14 mouse cellular contexts compared by ENCODE assay signal in the genomic region with DNA sequence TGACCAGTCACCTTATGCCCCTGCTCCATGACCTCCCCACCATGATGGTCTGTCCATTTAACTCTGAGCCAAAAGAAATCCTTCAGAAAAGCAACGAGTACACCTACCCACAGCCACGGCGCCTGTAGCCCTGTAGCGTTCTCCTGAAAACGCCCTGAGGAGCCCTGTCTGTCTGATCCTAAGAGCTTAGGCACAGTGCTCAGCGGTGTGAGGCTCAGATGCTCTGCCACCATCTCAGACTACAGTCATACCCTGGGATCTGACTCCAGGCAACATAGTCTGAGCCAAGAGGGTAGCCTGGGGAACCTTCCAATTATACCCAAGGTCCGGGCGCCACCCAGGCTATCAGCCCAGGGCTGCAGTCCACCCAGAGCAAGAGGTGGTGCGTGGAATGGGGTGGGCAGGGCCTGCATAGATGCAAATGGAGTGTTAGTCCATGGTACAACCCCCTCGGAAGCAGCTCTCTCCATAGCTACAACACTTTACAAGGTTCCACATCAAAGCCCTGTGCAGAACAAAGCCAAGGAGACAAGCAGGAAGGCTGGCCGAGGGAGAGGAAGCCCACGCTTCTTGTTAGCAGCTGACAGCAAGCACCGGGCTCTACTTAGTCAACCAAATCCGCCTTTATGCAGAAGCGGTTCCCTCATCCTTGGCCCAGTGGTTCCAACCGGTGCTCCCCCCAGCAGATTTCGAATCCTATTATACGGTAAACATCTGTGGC.
DNase-seq lines count a peak whose midpoint lies in the region; ATAC-seq and TF ChIP-seq lines count a peak whose summit lies in the region.
"Had no signal": no experiment of that assay in that cellular context is flagged by ENCODE, and none has a peak within 500 bp of the region (broad histone marks: within the 10 kb centered on the region; RNA-seq: fewer than 3 reads in every experiment).

No protein-coding gene starts in this region.

- no peak for TF ChIP-seq CTCF in hindbrain, postnatal 0 days (IDR thresholded peaks at IDR 0.05; ENCODE audit: low read depth)

- H3K9me3 ChIP-seq in neural tube, embryonic 13.5 days = no peaks in the 10 kb centered on the region
- H3K9me3 ChIP-seq in hindbrain, postnatal 0 days (ENCODE audit: low read length) = no peaks in the 10 kb centered on the region
- H3K9me3 ChIP-seq: heart, embryonic 13.5 days; limb, embryonic 13.5 days; neural tube, embryonic 12.5 days had no signal

- H3K4me2 ChIP-seq in neural tube, embryonic 13.5 days = no peak overlapping the region
- H3K4me2 ChIP-seq in hindbrain, postnatal 0 days (ENCODE audit: low read depth, low read length) = no peak overlapping the region
- H3K4me2 ChIP-seq: heart, embryonic 13.5 days; limb, embryonic 13.5 days; neural tube, embryonic 12.5 days had no signal

- peaks cover 58% of the 10 kb centered on the region for H3K4me1 ChIP-seq in neural tube, embryonic 13.5 days (replicated peaks)
- peaks cover 18% of the 10 kb centered on the region; the same call in 1 of the 2 replicates for H3K4me1 ChIP-seq in hindbrain, postnatal 0 days (ENCODE audit: insufficient read depth, low read length)

- H3K27me3 ChIP-seq in neural tube, embryonic 13.5 days = no peaks in the 10 kb centered on the region
- no peaks in the 10 kb centered on the region for H3K27me3 ChIP-seq in hindbrain, postnatal 0 days (ENCODE audit: insufficient read depth, low read length)
- H3K27me3 ChIP-seq: neural tube, embryonic 12.5 days had no signal

- ATAC-seq in neural tube, embryonic 13.5 days (ENCODE audit: low read depth) = peak; percentile 33
- ATAC-seq in hindbrain, postnatal 0 days = peak; percentile 43; the same call in 1 of the 2 replicates

- H3K4me3 ChIP-seq in neural tube, embryonic 13.5 days = no peak overlapping the region
- H3K4me3 ChIP-seq in hindbrain, postnatal 0 days (ENCODE audit: low read length) = no peak overlapping the region
- H3K4me3 ChIP-seq: gastrocnemius, adult 2 months; heart, embryonic 13.5 days; limb, embryonic 13.5 days; neural tube, embryonic 12.5 days had no signal

- peak overlapping the region; percentile 83 for H3K27ac ChIP-seq in neural tube, embryonic 13.5 days (replicated peaks)
- H3K27ac ChIP-seq in hindbrain, postnatal 0 days = peak overlapping the region; percentile 32; the same call in 1 of the 2 replicates
- H3K27ac ChIP-seq: gastrocnemius, adult 2 months; heart, embryonic 13.5 days; limb, embryonic 13.5 days; neural tube, embryonic 12.5 days; stomach, postnatal 0 days had no signal

- 56% methylated on average over 18 of the region's 18 CpGs for WGBS in neural tube, embryonic 13.5 days
- 46% methylated on average over 18 of the region's 18 CpGs for WGBS in hindbrain, postnatal 0 days

- H3K36me3 ChIP-seq in neural tube, embryonic 13.5 days = no peaks in the 10 kb centered on the region
- no peaks in the 10 kb centered on the region for H3K36me3 ChIP-seq in hindbrain, postnatal 0 days (ENCODE audit: insufficient read depth, low read length)
- H3K36me3 ChIP-seq: heart, embryonic 13.5 days; limb, embryonic 13.5 days; neural tube, embryonic 12.5 days had no signal

- H3K9ac ChIP-seq in neural tube, embryonic 13.5 days = 0 out of 2 replicates have a peak overlapping the region, but pooled peaks have one; percentile 28
- no peak overlapping the region for H3K9ac ChIP-seq in hindbrain, postnatal 0 days (replicated peaks; ENCODE audit: low read length)
- H3K9ac ChIP-seq: heart, embryonic 13.5 days; limb, embryonic 13.5 days; neural tube, embryonic 12.5 days had no signal

- peak; percentile 20 for DNase-seq in adrenal gland, postnatal 14 days
- no peak for DNase-seq in adrenal gland, adult 8-10 months
- no peak for DNase-seq in neural tube, embryonic 10.5 days (ENCODE audit: extremely low spot score, low spot score)
- no peak for DNase-seq in hindbrain, postnatal 0 days (ENCODE audit: low spot score)
- peak; percentile 21 for DNase-seq in telencephalon, adult 2 months (ENCODE audit: low read depth, low spot score)
- no peak for DNase-seq in urinary bladder, postnatal 14 days (ENCODE audit: low spot score)
- DNase-seq in B cell, adult 2 months = no peak
- DNase-seq: gastrocnemius, adult 2 months; lung, adult 18-20 months had no signal

Comparison
In these comparisons a context has a peak if more than half of its experiments do, and no peak if none do; other contexts are left out.
1. DNase-seq: peak in adrenal gland, postnatal 14 days (single experiment) and telencephalon, adult 2 months (single experiment); none in adrenal gland, adult 8-10 months (single experiment), neural tube, embryonic 10.5 days (single experiment), hindbrain, postnatal 0 days (single experiment), urinary bladder, postnatal 14 days (single experiment) and B cell, adult 2 months (0 of 2).